Mouse (Mus musculus): ENCODE measurements at regions not wholly inside any gene's neighbourhood (a gene's known extent, or its start where the extent isn't known, plus 50 kb on each side); places are given as distances from the start of the nearest gene placed in this dataset.
A peak's percentile ranks its signal among the peaks of the same experiment; 100 is the strongest.

- no peak for DNase-seq (ENCODE audit: low read depth, low spot score)
Measured at GRCm38 (mm10) chr5:118316310-118317017, 71.4 kb downstream of the 2410131K14Rik start.

GRCm38 (mm10) chr5:118318073-118318472 lies 73.0 kb downstream of the 2410131K14Rik start:
- DNase-seq (ENCODE audit: low read depth, low spot score), result peak; percentile 56

- no peak for DNase-seq (ENCODE audit: low read depth, low spot score)
Measured at GRCm38 (mm10) chr5:118318883-118319282, 73.9 kb downstream of the 2410131K14Rik start.

- DNase-seq (ENCODE audit: low read depth, low spot score), result peak; percentile 85
Measured at GRCm38 (mm10) chr5:118321719-118322455, 76.9 kb downstream of the 2410131K14Rik start.

GRCm38 (mm10) chr5:118323151-118323550 lies 78.1 kb downstream of the 2410131K14Rik start:
- no peak for DNase-seq (ENCODE audit: low read depth, low spot score)

DNA sequence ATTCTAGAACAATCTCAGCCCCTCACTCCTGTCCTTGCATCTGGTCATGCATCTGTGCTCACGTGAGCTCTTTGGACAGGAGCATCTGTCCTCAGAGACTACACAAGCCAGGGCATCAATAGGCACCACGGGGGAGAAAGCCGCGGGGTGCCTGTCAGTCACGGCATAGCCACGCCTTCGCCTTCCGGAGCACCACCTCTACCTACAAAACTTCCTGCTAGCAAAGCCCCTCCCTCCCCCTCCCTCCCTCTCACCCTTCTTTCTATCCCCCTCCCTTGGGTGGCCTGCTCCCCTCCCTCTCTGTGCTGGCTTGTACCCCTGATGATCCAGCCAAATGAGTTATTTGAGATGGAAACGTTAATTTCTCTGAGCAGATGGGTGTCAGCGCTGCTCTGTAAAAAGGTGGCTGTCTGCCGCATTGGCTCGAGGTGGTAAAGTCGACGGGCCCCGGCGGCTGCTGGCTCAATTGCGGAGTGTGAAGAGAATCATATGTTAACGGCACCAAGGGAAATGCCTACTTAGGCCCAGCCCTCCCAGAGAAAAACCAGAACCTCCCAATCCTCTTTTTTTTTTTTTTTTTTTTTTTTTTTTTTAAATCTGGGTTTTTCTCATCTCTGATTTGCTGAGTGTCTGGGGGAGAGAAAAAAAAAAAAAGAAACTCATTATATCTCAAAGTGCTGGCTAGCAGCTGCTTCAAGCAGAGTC lies 82.0 kb downstream of the 2410131K14Rik start:
- peak; percentile 95 for DNase-seq (ENCODE audit: low read depth, low spot score)

GRCm38 (mm10) chr5:118327961-118328712 lies 83.1 kb downstream of the 2410131K14Rik start:
- peak; percentile 48 for DNase-seq (ENCODE audit: low read depth, low spot score)

DNA sequence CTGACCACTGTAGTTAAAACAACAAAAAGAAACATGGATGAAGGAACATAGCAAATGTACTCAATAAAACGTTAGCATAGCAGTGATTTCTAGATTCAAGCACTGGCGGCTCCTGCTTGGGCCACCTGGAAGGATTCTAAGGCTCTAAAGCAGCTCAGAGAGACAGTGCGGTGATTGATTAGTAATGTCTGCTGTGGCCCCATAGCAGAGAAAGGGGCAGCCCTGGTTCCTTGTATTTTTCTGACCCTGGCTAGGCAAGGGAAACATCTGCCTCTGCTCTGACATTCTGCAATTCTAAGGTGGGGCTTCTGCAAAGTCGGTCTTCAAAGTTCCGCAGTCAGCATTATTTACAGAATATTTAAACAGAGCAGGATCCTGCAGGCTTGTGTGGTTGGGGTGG lies 84.1 kb downstream of the 2410131K14Rik start:
- peak; percentile 84 for DNase-seq (ENCODE audit: low read depth, low spot score)

DNA sequence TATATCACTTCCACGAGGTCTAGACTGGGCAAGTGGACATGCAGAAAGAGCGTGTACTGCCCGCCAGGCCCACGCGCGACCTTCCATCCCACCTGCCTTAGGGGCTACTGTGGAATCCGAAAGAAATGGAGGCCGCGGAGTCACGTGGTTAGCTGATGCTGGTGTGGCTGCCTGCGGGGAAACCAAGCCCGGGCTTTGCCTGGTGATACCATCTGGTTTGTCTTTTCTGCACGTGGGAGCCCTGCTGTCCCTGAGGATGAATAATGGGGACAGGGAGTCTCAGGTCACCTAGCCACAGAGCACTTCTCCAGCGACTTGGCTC lies 86.2 kb downstream of the 2410131K14Rik start:
- peak; percentile 69 for DNase-seq (ENCODE audit: low read depth, low spot score)

GRCm38 (mm10) chr5:118331608-118332394 lies 86.8 kb downstream of the 2410131K14Rik start:
- DNase-seq (ENCODE audit: low read depth, low spot score), result peak; percentile 85

GRCm38 (mm10) chr5:118334054-118334453 lies 89.0 kb downstream of the 2410131K14Rik start:
- DNase-seq (ENCODE audit: low read depth, low spot score), result peak; percentile 77

GRCm38 (mm10) chr5:118338186-118338585 lies 93.2 kb downstream of the 2410131K14Rik start:
- DNase-seq (ENCODE audit: low read depth, low spot score), result no peak

GRCm38 (mm10) chr5:118339676-118340661 lies 94.9 kb downstream of the 2410131K14Rik start:
- peak; percentile 81 for DNase-seq (ENCODE audit: low read depth, low spot score)

- DNase-seq (ENCODE audit: low read depth, low spot score), result no peak
Measured at GRCm38 (mm10) chr5:118343444-118344320, 98.7 kb downstream of the 2410131K14Rik start.

- DNase-seq (ENCODE audit: low read depth, low spot score), result no peak
Measured at GRCm38 (mm10) chr5:118345226-118345625, 100.2 kb downstream of the 2410131K14Rik start.

GRCm38 (mm10) chr5:118349057-118349456 lies 104.0 kb downstream of the 2410131K14Rik start:
- no peak for DNase-seq (ENCODE audit: low read depth, low spot score)

DNA sequence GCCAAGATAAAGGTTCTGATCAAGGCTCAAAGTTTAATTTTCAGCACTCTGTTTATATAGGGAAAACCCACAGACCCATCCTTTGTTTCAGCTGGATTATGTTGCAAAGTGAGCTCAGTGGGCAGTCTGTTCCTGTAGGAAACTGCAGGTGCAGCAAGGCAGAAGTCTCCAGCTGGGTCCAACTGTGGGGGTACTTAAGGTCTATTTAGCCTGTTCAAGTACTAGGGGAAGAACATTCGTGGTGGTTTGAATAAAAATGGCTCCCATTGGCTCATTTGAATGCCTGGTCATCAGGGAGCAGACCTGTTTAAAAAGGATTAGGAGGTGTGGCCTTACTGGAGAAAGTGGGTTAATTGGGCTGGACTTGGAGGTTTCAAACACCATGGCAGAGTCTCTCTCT lies 106.3 kb downstream of the 2410131K14Rik start:
- peak; percentile 88 for DNase-seq (ENCODE audit: low read depth, low spot score)

DNA sequence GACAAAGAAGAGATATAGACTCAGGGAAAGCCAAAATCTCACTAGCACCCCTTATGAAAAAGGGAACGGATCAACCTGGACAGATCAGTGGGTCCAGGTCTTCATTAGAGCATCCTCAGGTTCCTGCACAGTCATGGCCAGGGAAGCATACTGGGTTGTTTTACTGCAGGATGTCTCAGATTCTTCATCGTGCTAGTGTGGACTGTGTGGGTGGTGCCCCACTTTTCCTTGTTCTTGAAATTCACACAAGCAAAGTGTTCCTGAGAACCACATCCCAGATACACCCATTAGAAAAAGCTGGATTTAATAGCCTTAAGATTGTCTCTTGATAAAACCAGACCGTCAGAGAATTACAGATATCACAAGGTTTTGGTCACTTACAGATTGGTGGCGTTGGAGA lies 107.1 kb downstream of the 2410131K14Rik start:
- no peak for DNase-seq (ENCODE audit: low read depth, low spot score)

- DNase-seq (ENCODE audit: low read depth, low spot score), result peak; percentile 91
Measured at GRCm38 (mm10) chr5:118353061-118353460, 108.0 kb downstream of the 2410131K14Rik start.
